Mouse (Mus musculus) neutrophil, adult 83 days (primary cell): ENCODE results near the gene Gm9922. TPM values are rescaled to one million over a fixed set of nuclear protein-coding genes. Genes with fewer than 3 reads are reported as not detected.

Experiments
- total RNA-seq, 2 experiments: library from RNA; stranded (reverse); gene quantifications; one replicate each; pipeline ENCODE4 v1.2.4; 2023

Gm9922 gene
- not detected for total RNA-seq

DNA sequence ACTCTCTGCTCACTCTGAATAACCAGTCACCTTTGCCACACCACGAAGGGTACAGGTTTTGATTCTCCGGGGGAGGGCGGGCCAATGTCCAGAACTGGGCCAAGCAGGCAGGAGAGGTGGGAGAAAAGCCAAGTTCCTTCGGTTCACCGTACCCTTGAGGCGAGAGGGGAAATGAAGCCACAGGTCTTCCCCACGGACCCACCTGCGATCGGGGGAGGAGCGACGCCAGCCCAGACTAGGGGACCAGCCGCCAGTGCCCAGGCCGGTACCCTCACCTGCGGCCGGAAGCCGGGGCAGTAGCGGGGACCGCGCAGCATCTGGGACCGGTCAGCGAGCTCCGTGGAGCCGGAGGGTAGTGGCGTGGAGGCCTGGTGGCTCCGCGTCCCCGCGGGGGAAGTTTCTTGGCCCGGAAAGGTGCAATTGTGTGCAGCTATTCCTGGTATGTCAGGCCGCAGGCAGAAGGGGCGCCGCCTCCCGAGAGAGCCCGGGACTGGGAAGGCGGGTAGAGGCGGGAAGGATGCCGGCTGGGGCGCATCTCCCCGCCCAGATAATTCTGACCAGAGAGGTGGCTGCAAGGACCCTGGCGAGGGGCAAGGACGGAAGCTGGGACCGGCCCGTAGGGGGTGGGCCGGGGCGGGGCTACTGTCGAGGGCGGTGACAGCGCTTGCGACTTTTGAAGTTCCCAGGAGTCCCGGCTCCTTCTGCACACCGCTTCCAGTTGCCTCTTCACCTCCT, at the start of gene Gm9922, which contains the start of gene Lmo7:
Gene Gm9922, minus strand, starts transcription at position 578 of the 735 bp plus-strand sequence.
Gene Lmo7, plus strand, starts transcription at position 721 of the 735 bp plus-strand sequence.

Other genes starting within 250 kb of the Gm9922 start
- 1 to 10 TPM; 3.5 to 5.7 TPM for gene Tbc1d4, start 120.6 kb downstream of the Gm9922 start, total RNA-seq
- gene Commd6, start 89.1 kb downstream of the Gm9922 start, total RNA-seq, result 10 to 100 TPM; 33.0 to 35.5 TPM
- gene Uchl3, start 75.8 kb downstream of the Gm9922 start, total RNA-seq, result 10 to 100 TPM; 13.2 to 14.5 TPM
- under 1 TPM; 0.49 to 0.61 TPM for gene Lmo7, start 143 bp upstream of the Gm9922 start, total RNA-seq